Mouse (Mus musculus) ovary, adult 2 months (tissue): ENCODE results near the gene Nms. TPM values are rescaled to one million over a fixed set of nuclear protein-coding genes. Genes with fewer than 3 reads are reported as not detected.

Source experiments
- polyA plus RNA-seq: library from polyadenylated mRNA; depleted of rRNA; stranded (reverse); fragments of >200 nt; gene quantifications from 2 replicates; pipeline ENCODE4 v1.2.3, GENCODE M21; 2012; rRNA removed

Gene Nms
- polyA plus RNA-seq: not detected in 2 replicates

DNA sequence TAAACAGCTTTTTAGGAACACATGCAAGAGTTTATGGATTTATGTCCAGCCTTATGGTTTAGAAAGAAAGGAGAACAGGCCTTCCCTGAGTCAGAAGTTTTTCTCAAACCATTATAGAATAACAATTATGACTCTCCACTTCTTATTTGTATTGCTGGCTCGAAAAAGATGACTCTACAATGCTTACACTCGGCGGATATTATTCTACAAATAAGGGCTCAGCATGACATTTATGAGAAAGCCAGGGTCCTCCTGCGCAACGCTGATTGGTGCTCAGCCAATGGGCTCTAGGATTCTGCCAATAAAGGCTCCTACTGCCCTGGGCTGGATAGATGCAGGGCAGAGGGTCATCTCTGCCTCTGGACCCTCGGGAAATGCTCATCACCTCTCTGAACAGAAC lies at the start of gene Nms:
Gene Nms (plus strand): TSS at position 301 of the 400 bp plus-strand sequence.

DNA sequence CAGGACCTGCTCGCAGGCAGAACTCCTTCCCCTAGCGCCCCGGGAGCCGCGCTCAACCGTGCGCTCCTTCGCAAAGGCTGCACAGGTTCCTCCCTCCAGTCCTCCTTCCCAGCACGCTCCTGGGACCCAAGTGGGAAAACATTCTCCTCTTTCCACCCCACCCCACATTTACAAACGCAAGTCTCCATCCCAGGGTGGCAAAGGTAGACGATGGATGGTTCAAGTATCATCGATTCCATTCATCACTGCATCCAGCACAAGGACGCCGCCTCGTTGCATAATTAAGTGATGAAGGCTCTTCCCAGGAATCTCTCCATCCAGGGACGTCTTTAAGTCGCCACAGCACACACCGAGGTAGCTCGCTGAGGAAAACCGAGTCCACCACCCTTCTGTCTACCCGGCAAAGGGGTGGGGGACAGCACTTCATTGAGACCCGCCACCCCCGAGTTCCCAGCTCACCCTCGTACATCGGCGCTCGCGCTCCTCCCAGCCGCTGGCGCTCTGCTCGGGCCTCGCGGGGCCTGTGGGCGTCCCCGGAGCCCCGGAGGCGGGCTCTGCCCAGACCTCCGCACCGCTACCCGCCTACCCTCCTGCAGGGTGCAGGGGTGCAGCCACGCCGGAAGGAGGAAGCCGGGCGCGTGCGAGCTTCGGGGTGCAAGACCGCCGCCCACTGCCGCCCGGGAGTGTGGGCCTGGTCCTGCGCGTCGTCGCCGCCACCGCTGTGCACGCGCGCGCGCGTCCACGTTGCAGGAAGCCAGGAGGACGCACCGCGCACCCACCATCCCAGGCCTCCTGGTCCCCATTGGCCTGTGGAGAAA lies 41.3 kb upstream of the Nms start, which contains the start of gene Chst10:
Gene Chst10 (minus strand): TSS at position 731 of the 818 bp plus-strand sequence.

DNA sequence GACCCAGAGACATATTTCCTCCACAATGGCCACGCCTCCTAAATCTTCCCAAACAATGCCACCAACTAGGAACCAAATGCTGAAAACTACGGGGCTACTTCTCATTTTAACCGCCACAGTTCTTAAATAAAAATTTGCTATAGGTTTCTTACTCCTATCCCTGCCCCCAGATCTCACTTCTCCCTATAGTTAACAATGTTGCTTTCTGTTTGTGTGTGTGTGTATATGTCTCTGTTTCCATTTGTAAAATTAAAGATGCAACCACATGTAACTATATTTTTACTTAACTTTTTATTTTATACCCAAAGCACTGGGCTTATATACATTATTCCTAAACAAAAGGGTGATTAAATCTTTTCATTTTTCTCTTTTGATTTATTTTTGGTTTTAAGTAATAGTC lies 46.4 kb downstream of the Nms start, which contains the start of gene Pdcl3:
Gene Pdcl3 (plus strand): TSS at position 301 of the 400 bp plus-strand sequence.

Other genes starting within 250 kb of the Nms start
- gene Lonrf2, start 102.4 kb upstream of the Nms start, polyA plus RNA-seq: 2.3 and 3.3 TPM in 2 replicates
- gene Chst10, start 41.0 kb upstream of the Nms start, polyA plus RNA-seq: 5.2 and 8.1 TPM in 2 replicates
- gene Pdcl3, start 46.5 kb downstream of the Nms start, polyA plus RNA-seq: 18.1 and 24.4 TPM in 2 replicates